Mouse (Mus musculus): Measurements from ENCODE around the gene Gm11361. TPM values are rescaled to one million over a fixed set of nuclear protein-coding genes. Genes with fewer than 3 reads are reported as not detected.

Gm11361 gene
- polyA plus RNA-seq (2015; fragmentation: Nextera tagmentation; extraction: Ambion mirVana), result 4.6 and 10.0 TPM in 2 replicates

- Histone ChIP-seq H3K27ac (ENCODE audit: low read length) (no peak within 1 kb of the TSS), H3K4me2 (ENCODE audit: low read depth, low read length) (no peak within 1 kb of the TSS), H3K4me1 (ENCODE audit: control insufficient read depth, insufficient read depth, low read length) (no peaks in the 10 kb centered on the region), H3K9me3 (replicated peaks; ENCODE audit: control insufficient read depth, low read length) (no peaks in the 10 kb centered on the region), H3K27me3 (ENCODE audit: control insufficient read depth, insufficient read depth, low read length) (no peaks in the 10 kb centered on the region), H3K36me3 (ENCODE audit: control insufficient read depth, insufficient read depth) (no peaks in the 10 kb centered on the region), H3K9ac (ENCODE audit: low read length) (no peak within 1 kb of the TSS), H3K4me3 (ENCODE audit: low read length) (no peak within 1 kb of the TSS)
- 92% methylated on average over 3 of the region's 3 CpGs for WGBS
- no peak for ATAC-seq (replicated peaks; ENCODE audit: extremely low read depth, insufficient read depth, low FRiP score)
These were observed at the start of gene Gm11361 for GRCm38 (mm10) chr13:28257228-28257627. Gene Gm11361, plus strand, starts transcription at chr13:28257528.

- WGBS, result 25% methylated on average over 1 of the region's 1 CpGs
- Histone ChIP-seq H3K36me3 (ENCODE audit: control insufficient read depth, insufficient read depth) (no peaks in the 10 kb centered on the region), H3K27me3 (ENCODE audit: control insufficient read depth, insufficient read depth, low read length) (no peaks in the 10 kb centered on the region), H3K9me3 (replicated peaks; ENCODE audit: control insufficient read depth, low read length) (no peaks in the 10 kb centered on the region), H3K4me1 (ENCODE audit: control insufficient read depth, insufficient read depth, low read length) (peaks cover 3% of the 10 kb centered on the region; the same call in 1 of the 2 replicates), H3K9ac (ENCODE audit: low read length) (no peak overlapping the region), H3K4me3 (ENCODE audit: low read length) (no peak overlapping the region), H3K4me2 (ENCODE audit: low read depth, low read length) (no peak overlapping the region), H3K27ac (ENCODE audit: low read length) (no peak overlapping the region)
- no peak for ATAC-seq (replicated peaks; ENCODE audit: extremely low read depth, insufficient read depth, low FRiP score)
These were observed 7.1 kb downstream of the Gm11361 start for GRCm38 (mm10) chr13:28264399-28264798.

GRCm38 (mm10) chr13:28287368-28287767 lies 30.0 kb downstream of the Gm11361 start:
- Histone ChIP-seq H3K4me1 (ENCODE audit: control insufficient read depth, insufficient read depth, low read length) (no peaks in the 10 kb centered on the region), H3K27me3 (ENCODE audit: control insufficient read depth, insufficient read depth, low read length) (no peaks in the 10 kb centered on the region), H3K9me3 (replicated peaks; ENCODE audit: control insufficient read depth, low read length) (no peaks in the 10 kb centered on the region), H3K36me3 (ENCODE audit: control insufficient read depth, insufficient read depth) (no peaks in the 10 kb centered on the region), H3K4me3 (ENCODE audit: low read length) (no peak overlapping the region), H3K27ac (ENCODE audit: low read length) (no peak overlapping the region), H3K9ac (ENCODE audit: low read length) (no peak overlapping the region), H3K4me2 (ENCODE audit: low read depth, low read length) (no peak overlapping the region)
- peak; percentile 85 for ATAC-seq (replicated peaks; ENCODE audit: extremely low read depth, insufficient read depth, low FRiP score)
- 43% methylated on average over 3 of the region's 3 CpGs for WGBS

DNA sequence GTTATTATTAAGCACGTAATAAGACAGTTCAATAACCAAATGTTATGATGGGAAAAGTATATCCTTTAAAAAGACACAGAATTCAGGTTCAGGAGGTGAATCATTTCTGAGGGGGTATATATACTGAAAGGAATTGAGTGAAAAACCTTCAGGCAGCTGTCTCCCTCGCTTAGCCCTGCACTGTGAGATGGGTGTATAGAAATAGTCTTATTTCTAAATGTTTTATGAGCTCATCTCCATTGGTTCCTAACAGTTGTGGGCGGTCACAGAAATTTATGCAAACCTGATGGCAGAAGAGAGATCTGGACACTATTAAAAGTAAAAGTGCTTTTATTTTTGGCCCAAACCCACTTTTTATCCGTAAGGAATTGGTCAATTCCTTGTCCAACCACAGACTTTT lies 36.9 kb downstream of the Gm11361 start:
- H3K27me3 ChIP-seq (ENCODE audit: control insufficient read depth, insufficient read depth, low read length), result no peaks in the 10 kb centered on the region
- WGBS, result 88% methylated on average over 4 of the region's 4 CpGs

GRCm38 (mm10) chr13:28294757-28295361 lies 37.5 kb downstream of the Gm11361 start:
- Histone ChIP-seq H3K4me3 (ENCODE audit: low read length) (no peak overlapping the region), H3K4me1 (ENCODE audit: control insufficient read depth, insufficient read depth, low read length) (no peaks in the 10 kb centered on the region), H3K27me3 (ENCODE audit: control insufficient read depth, insufficient read depth, low read length) (no peaks in the 10 kb centered on the region), H3K36me3 (ENCODE audit: control insufficient read depth, insufficient read depth) (no peaks in the 10 kb centered on the region), H3K27ac (ENCODE audit: low read length) (no peak overlapping the region), H3K9me3 (replicated peaks; ENCODE audit: control insufficient read depth, low read length) (no peaks in the 10 kb centered on the region), H3K9ac (ENCODE audit: low read length) (no peak overlapping the region), H3K4me2 (ENCODE audit: low read depth, low read length) (no peak overlapping the region)
- no peak for ATAC-seq (replicated peaks; ENCODE audit: extremely low read depth, insufficient read depth, low FRiP score)
- WGBS, result 25% methylated on average over 3 of the region's 3 CpGs

More for the DNA sequence above, 36.9 kb downstream of the Gm11361 start:
- Histone ChIP-seq H3K36me3 (ENCODE audit: control insufficient read depth, insufficient read depth) (no peaks in the 10 kb centered on the region), H3K4me3 (ENCODE audit: low read length) (no peak overlapping the region), H3K4me2 (ENCODE audit: low read depth, low read length) (no peak overlapping the region), H3K9ac (ENCODE audit: low read length) (no peak overlapping the region), H3K9me3 (replicated peaks; ENCODE audit: control insufficient read depth, low read length) (no peaks in the 10 kb centered on the region), H3K4me1 (ENCODE audit: control insufficient read depth, insufficient read depth, low read length) (no peaks in the 10 kb centered on the region), H3K27ac (ENCODE audit: low read length) (no peak overlapping the region)
- no peak for ATAC-seq (replicated peaks; ENCODE audit: extremely low read depth, insufficient read depth, low FRiP score)

DNA sequence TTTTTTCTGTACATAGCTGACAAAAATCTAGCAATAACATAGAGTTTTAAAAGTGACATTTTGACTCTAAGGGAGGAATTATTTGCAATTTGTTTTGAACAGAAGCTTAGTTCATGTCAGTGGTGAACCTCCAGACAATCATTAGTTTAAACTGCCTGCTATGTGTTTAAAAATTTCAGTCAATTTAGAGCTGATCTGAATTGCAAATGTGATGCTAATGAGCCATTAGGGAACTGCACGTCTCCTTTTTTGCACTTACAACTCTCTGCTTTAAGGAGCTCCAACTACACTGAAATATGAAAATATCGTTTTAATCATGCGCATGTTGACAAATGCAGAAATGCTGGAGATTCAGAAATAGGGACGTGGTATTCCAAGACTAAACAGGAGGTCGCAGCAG lies 38.2 kb downstream of the Gm11361 start:
- no peak overlapping the region for H3K27ac ChIP-seq (ENCODE audit: low read length)
- H3K27me3 ChIP-seq (ENCODE audit: control insufficient read depth, insufficient read depth, low read length), result no peaks in the 10 kb centered on the region
- no peak overlapping the region for H3K4me2 ChIP-seq (ENCODE audit: low read depth, low read length)
- no peak for ATAC-seq (replicated peaks; ENCODE audit: extremely low read depth, insufficient read depth, low FRiP score)
- H3K36me3 ChIP-seq (ENCODE audit: control insufficient read depth, insufficient read depth), result no peaks in the 10 kb centered on the region
- H3K4me3 ChIP-seq (ENCODE audit: low read length), result no peak overlapping the region
- H3K9me3 ChIP-seq (replicated peaks; ENCODE audit: control insufficient read depth, low read length), result no peaks in the 10 kb centered on the region
- no peak overlapping the region for H3K9ac ChIP-seq (ENCODE audit: low read length)
- H3K4me1 ChIP-seq (ENCODE audit: control insufficient read depth, insufficient read depth, low read length), result no peaks in the 10 kb centered on the region
- WGBS, result 78% methylated on average over 5 of the region's 5 CpGs

DNA sequence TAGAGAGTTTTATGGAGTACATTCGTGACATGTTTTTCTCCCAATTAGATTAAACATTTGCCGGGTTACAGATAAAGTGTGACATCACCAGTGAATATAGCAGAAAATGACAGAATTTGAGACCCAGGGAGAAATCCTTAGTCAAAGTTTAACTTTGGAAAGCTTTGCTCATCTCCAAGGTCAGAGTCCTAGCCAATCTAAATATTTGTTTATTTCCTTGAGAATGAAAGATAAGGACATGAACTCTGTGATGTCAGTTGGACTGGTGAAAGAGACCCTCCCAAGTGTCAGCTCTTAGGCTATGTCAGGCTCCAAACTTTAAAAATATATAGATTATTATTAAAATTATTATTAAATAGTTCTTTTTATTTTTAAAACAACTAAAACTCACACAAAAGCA lies 39.8 kb downstream of the Gm11361 start:
- Histone ChIP-seq H3K27me3 (ENCODE audit: control insufficient read depth, insufficient read depth, low read length) (no peaks in the 10 kb centered on the region), H3K4me2 (ENCODE audit: low read depth, low read length) (no peak overlapping the region), H3K9ac (ENCODE audit: low read length) (no peak overlapping the region), H3K4me3 (ENCODE audit: low read length) (no peak overlapping the region), H3K27ac (ENCODE audit: low read length) (0 out of 2 replicates have a peak overlapping the region, but pooled peaks have one; percentile 12), H3K4me1 (ENCODE audit: control insufficient read depth, insufficient read depth, low read length) (no peaks in the 10 kb centered on the region), H3K36me3 (ENCODE audit: control insufficient read depth, insufficient read depth) (no peaks in the 10 kb centered on the region), H3K9me3 (replicated peaks; ENCODE audit: control insufficient read depth, low read length) (no peaks in the 10 kb centered on the region)
- ATAC-seq (replicated peaks; ENCODE audit: extremely low read depth, insufficient read depth, low FRiP score), result no peak
- 45% methylated on average over 2 of the region's 2 CpGs for WGBS

DNA sequence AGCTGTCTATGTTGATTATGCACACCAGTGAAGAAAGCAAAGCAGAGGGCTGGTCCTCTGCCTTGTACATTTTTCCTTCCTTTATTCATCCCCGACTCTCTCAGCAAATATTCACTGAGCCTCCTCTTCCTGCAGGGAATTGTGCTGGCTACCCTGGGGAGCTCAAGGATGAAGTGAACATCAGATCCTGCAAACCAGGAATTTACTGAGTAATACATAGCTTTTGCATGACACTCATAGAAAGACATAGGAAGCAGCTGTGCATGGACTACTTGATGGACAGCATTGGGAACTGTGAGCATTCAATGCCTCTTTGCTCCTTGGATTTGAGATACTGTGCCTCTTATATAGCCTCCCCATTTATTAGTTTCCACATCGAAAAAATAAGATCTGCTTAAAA lies 40.2 kb downstream of the Gm11361 start:
- WGBS, result 62% methylated on average over 2 of the region's 2 CpGs
- no peak; the same call in 1 of the 2 replicates for ATAC-seq (replicated peaks; ENCODE audit: extremely low read depth, insufficient read depth, low FRiP score)
- no peak overlapping the region for H3K27ac ChIP-seq (ENCODE audit: low read length)

More for the DNA sequence above, 40.2 kb downstream of the Gm11361 start:
- H3K4me2 ChIP-seq (ENCODE audit: low read depth, low read length), result no peak overlapping the region
- no peak overlapping the region for H3K9ac ChIP-seq (ENCODE audit: low read length)
- no peak overlapping the region for H3K4me3 ChIP-seq (ENCODE audit: low read length)
- H3K27me3 ChIP-seq (ENCODE audit: control insufficient read depth, insufficient read depth, low read length), result no peaks in the 10 kb centered on the region
- H3K36me3 ChIP-seq (ENCODE audit: control insufficient read depth, insufficient read depth), result no peaks in the 10 kb centered on the region
- no peaks in the 10 kb centered on the region for H3K4me1 ChIP-seq (ENCODE audit: control insufficient read depth, insufficient read depth, low read length)
- no peaks in the 10 kb centered on the region for H3K9me3 ChIP-seq (replicated peaks; ENCODE audit: control insufficient read depth, low read length)

Data from heart, embryonic 16.5 days (tissue).